Mouse (Mus musculus) liver, embryonic 12.5 days (tissue): Measurements from ENCODE around the gene Myo7a. TPM values are rescaled to one million over a fixed set of nuclear protein-coding genes. Genes with fewer than 3 reads are reported as not detected.

Source experiments
- polyA plus RNA-seq: library from polyadenylated mRNA; unstranded; fragments of >200 nt; fragmentation: Nextera tagmentation; extraction: Ambion mirVana; gene quantifications from 2 replicates; pipeline ENCODE4 v1.2.1, GENCODE M21; 2016

Gene Myo7a
- polyA plus RNA-seq, 1 experiment from 2014 or later, result 14.4 TPM

Other genes with a start within 250 kb of the Myo7a start
- not detected in 2 replicates for gene Gdpd4, start 199.6 kb downstream of the Myo7a start, polyA plus RNA-seq
- gene Omp, start 26.0 kb upstream of the Myo7a start, polyA plus RNA-seq, result 0.89 TPM in 2 replicates
- 20.0 and 23.5 TPM in 2 replicates for gene Capn5, start 58.8 kb upstream of the Myo7a start, polyA plus RNA-seq
- not detected in 2 replicates for gene B3gnt6, start 80.0 kb upstream of the Myo7a start, polyA plus RNA-seq
- 24.6 and 26.6 TPM in 2 replicates for gene Acer3, start 201.7 kb upstream of the Myo7a start, polyA plus RNA-seq
- 1.6 and 2.1 TPM in 2 replicates for gene Tsku, start 241.8 kb upstream of the Myo7a start, polyA plus RNA-seq